Mouse (Mus musculus): Measurements from ENCODE around the gene Ntrk3.

Gene Ntrk3

GRCm38 (mm10) chr7:78520243-78520927 lies 217.4 kb downstream of the Ntrk3 start:
- DNase-seq (ENCODE audit: inconsistent ontology term) = no peak

DNA sequence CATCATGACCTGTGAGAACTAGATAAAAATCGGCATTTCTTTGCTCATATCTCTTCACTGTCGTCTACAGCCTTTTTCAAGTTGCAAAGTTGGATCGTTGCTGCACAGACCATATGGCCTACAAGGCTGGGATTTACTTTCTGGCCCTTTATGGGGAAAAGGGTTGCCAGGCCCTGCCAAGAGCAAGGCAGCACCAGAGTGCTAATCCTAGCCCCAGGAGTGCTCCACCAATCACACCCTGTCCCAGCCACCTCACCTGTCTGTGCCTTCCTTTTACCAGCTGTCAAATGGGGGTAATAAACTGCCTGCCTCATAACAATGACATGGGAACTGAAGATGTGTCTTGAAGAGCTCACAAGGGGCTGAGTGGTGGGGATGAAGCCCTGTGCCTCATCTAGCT lies 218.1 kb downstream of the Ntrk3 start:
- no peak for DNase-seq (ENCODE audit: inconsistent ontology term)

DNA sequence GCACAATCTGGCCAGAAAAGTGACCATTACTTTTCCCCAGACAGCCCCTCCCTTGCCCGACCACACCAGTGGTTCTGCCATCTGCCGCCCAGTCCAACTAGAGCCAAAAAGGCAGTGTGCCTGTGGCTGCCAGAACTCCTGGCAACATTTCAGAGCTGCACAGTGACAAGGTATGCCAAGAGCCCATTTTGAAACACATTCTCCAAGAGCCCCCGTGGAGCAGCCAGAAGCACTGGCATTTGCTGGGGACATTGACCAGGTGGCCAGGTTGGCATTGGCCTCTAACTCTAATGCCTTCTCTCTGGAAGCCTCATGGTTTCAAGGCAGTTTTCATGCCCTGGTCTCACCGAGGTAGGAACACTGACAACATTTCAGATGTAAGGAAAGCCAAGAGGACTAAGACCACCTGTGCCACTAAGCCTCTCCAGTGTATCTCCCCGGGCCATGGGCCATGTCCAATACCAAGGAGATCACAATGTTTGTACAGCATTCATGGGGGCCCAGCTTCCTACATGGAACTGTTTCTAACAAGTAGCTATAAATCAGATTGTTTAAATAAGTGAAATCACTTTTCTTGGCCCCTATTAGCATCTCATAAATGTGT lies 218.9 kb downstream of the Ntrk3 start:
- peak; percentile 11 for DNase-seq (ENCODE audit: inconsistent ontology term)

GRCm38 (mm10) chr7:78515042-78515609 lies 222.7 kb downstream of the Ntrk3 start:
- DNase-seq (ENCODE audit: inconsistent ontology term) = no peak

GRCm38 (mm10) chr7:78507032-78507611 lies 230.7 kb downstream of the Ntrk3 start:
- peak; percentile 82 for DNase-seq (ENCODE audit: inconsistent ontology term)

DNA sequence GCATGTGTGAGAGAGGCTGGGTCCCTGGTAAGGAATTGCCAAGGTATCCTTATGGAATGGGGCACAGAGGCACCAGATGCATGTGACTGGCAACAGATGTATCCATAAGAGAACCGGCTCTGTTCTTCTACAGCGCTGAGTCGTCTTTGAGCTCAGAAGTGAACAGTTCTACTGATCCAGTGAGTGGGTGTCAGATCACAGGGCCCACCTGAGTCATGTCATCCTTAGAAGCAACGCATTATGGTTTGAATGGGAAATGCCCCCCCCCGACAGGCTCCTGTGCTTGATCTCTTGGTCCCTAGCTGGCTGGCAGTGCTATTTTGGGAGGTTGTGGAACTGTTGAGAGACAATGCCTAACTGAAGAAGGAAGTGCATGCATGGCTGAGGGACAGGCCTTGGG lies 236.9 kb downstream of the Ntrk3 start:
- no peak for DNase-seq (ENCODE audit: inconsistent ontology term)

- DNase-seq (ENCODE audit: inconsistent ontology term) = no peak
Measured at GRCm38 (mm10) chr7:78499970-78500369, 237.8 kb downstream of the Ntrk3 start.

GRCm38 (mm10) chr7:78498356-78498755 lies 239.5 kb downstream of the Ntrk3 start:
- no peak for DNase-seq (ENCODE audit: inconsistent ontology term)

GRCm38 (mm10) chr7:78497819-78498218 lies 240.0 kb downstream of the Ntrk3 start:
- DNase-seq (ENCODE audit: inconsistent ontology term) = peak; percentile 28

DNA sequence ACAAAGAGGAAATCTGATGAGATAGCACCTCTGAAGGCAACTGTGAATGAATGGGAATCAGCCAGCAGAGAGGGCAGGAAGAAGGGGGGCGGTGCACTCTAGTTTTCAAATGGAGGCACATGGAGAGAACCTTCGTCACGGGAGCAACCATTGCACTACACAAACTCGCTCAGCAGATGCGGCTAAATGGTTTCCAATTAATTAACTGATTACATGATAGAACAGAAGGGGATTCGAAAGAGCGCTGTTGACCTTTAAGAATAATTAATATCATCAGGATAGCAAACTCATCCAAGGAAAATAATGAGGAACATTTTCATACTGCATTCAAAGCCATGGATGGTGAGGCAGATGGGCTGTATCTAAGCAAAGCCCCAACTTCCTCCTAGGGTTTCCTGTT lies 244.2 kb downstream of the Ntrk3 start:
- no peak for DNase-seq (ENCODE audit: inconsistent ontology term)

DNA sequence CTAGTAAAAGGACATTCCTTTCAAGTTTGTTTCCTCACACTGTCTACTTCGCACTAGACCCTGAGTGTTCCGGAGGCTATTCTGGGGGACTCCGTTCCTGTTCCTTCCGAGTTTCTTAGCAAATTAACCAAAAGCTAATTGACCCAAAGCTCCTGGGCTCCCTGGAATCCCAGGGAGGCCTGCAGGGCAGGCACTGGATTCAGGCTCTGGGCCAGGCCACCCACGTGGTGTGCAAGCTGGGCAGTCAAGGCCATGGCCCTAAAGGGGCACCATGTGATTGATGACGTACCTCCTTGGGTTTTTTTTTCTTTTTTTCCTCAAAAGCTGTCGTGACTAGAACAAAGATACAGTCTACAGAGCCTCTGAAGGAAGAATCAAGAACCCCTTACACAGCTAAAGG lies 246.6 kb downstream of the Ntrk3 start:
- peak; percentile 14 for DNase-seq (ENCODE audit: inconsistent ontology term)

DNA sequence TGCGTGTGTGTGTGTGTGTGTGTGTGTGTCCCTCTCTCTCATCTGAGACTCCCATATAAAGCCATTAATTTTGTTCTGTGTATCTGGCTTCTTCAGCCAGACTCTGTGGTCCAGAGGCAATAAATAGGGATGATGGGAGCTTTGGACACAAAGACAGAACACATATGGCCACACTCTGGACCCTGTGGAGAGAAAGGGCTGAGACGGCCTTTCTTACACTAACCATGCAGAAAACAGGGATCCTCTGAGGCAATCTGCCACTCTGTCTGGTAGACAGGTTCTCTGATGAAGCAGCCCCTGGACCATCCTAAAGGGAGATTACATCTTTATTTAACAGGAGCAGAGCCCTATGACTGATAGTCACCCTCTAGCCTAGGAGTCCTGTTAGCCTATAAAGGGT lies 253.5 kb downstream of the Ntrk3 start:
- DNase-seq (ENCODE audit: inconsistent ontology term) = no peak

GRCm38 (mm10) chr7:78483729-78484128 lies 254.1 kb downstream of the Ntrk3 start:
- DNase-seq (ENCODE audit: inconsistent ontology term) = no peak

GRCm38 (mm10) chr7:78483061-78483460 lies 254.8 kb downstream of the Ntrk3 start:
- no peak for DNase-seq (ENCODE audit: inconsistent ontology term)

DNA sequence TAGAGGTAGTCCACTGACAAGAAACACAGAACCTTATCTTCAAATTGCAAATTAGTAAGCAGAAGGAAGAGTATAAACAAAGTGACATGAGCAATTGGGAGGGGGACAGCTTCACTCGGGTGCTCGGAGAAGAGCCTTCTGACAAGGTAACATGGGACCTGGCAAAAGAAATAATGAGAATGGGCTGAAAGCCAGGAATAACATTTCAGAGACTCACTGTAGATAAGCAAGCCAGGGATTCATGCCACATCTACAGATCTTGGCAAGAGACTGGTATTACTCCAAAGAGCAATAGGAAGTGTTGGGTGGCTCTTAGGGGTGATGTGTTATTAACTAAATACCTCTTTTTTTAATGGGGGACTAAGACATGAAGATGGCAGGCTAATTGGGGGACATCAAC lies 258.9 kb downstream of the Ntrk3 start:
- no peak for DNase-seq (ENCODE audit: inconsistent ontology term)

DNA sequence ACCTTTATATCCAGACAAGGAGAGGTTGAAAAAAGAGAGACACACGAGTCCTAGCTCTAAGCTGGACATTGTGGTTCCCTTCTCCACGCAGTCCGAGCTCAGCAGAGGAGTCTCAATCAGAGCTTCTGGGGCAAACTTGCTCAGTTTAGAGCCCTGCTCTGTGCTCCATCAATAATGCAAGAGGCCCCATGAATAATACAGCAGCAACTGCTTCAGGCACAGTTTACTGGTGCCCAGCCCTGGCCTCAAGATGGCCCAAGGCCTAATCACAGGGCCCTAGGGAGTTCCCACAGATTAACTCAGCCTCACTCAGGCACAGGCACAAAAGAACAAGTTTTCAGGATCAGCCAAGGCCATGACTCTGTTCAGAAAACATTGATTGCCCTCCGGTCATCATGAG lies 266.1 kb downstream of the Ntrk3 start:
- no peak for DNase-seq (ENCODE audit: inconsistent ontology term)

GRCm38 (mm10) chr7:78471270-78471669 lies 266.5 kb downstream of the Ntrk3 start:
- DNase-seq (ENCODE audit: inconsistent ontology term) = no peak

DNA sequence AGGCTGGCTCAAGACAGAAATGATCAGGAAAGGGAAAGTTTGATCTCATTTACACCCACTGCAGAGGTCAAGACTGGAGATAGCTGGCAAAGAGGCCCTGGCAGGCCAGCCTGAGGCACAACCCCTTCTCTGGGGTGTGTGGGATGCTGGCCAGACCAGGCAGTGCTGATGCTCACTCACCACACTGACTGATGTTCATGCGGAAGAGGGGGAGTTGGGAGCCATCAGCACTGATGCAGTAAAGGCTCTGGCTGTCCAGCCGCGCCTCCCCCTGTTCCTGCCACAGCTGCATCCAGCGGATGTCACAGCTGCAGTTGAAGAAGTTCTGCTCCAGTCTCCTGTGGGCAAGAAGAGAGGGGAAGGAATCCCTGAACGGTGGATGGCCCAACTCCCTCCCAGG lies 275.2 kb downstream of the Ntrk3 start:
- no peak for DNase-seq (ENCODE audit: inconsistent ontology term)

- no peak for DNase-seq (ENCODE audit: inconsistent ontology term)
Measured at GRCm38 (mm10) chr7:78459021-78459420, 278.8 kb downstream of the Ntrk3 start.

GRCm38 (mm10) chr7:78451666-78452065 lies 286.1 kb downstream of the Ntrk3 start:
- DNase-seq (ENCODE audit: inconsistent ontology term) = no peak

- DNase-seq (ENCODE audit: inconsistent ontology term) = no peak
Measured at GRCm38 (mm10) chr7:78449909-78450592, 287.8 kb downstream of the Ntrk3 start.

DNA sequence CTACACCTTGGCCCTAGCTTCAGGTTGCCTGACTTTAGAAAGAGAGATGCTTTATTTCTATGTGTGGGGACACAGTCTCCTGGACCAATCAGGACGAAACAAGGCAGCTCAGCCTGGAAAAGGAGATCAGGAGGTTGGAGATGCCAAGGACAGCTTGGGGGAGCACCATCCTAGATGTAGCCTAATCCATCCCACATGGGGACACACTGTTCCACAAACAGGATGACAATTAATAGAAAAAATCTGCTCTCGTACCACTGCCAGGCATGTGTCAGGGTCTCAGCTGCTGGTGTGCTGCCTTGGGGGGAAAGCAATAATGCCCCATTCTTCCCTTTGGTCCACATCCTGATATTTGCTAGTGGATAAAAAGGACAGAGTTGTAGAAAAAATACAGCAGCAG lies 289.0 kb downstream of the Ntrk3 start:
- no peak for DNase-seq (ENCODE audit: inconsistent ontology term)
